Mouse (Mus musculus): Measurements from ENCODE around the gene AU022252. TPM values are rescaled to one million over a fixed set of nuclear protein-coding genes. Genes with fewer than 3 reads are reported as not detected.

The AU022252 gene
- total RNA-seq, 2 experiments from 2014 or later = 2.1 to 2.9 TPM

DNA sequence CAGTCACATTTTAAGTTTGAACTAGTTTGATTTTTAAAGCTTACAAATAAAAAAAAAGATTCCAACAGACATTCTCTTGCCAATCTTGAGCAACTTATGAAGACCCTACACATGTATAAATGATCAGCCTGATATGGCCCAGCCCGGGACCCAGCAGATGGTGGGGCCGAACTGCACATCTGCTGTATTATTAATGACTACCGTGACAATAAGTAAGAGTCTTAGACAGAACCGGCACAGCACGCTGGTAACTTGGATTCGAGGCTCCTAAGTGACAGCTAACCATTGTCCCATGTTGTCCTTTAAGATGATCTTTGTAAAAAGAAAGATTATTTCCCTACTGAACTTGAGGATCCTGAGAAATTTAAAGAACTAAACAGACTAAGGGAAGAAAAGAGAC lies 43.1 kb downstream of the AU022252 start:
- no peak for ATAC-seq (ENCODE audit: poor library complexity, severe bottlenecking)

DNA sequence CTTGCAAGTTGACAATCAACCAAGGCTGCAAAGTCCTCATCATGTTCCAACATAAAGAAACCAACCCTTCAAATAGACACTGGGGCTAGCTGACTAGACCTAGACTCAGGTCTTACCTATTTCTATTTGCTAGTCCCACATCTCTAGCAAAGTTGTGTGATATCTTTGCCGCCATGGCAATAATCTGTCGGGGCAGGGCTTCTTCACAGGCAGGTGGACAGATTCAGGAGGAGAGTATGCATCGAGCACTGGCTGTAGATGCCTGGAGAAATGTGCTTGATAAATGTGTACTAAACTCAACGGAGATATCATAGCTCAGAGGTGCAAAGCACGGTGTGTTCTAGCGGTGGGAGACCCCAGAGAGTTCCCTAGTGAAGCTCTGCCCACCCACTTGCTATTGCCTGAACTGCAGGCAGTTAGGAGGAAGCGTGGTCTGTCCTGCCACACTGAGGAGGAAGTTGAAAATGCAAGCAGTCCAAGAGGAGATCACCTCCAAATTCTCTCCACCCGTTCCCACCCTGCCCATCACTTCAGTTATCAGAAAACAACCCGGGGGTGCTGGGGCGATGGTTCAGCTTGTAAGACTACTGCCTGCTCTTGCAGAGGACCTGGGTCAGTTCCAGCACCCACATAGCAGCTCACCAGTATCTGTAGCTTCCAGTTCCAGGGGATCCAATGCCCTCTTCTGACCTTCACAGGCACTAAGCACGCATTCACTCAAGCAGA lies 44.3 kb downstream of the AU022252 start:
- ATAC-seq (ENCODE audit: poor library complexity, severe bottlenecking) = peak; percentile 59

DNA sequence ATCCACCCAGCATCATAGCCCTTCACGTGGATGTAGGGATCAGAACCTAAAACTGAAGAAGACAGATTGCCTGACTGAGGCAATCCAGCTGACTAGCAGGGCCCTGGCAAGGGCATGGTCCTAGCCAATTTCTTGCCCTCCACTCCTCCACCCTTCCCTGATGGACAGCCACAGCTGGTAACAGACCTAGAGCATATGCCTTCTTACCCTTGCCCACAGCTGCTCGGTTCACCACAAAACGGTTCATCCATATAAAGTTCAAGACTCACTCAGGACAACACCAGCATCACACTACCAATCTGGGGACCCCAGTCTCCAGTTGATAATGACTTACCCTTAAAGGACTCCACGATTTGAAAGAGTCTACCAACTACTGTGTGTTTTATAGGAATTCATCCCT lies 46.7 kb downstream of the AU022252 start:
- no peak for ATAC-seq (ENCODE audit: poor library complexity, severe bottlenecking)

DNA sequence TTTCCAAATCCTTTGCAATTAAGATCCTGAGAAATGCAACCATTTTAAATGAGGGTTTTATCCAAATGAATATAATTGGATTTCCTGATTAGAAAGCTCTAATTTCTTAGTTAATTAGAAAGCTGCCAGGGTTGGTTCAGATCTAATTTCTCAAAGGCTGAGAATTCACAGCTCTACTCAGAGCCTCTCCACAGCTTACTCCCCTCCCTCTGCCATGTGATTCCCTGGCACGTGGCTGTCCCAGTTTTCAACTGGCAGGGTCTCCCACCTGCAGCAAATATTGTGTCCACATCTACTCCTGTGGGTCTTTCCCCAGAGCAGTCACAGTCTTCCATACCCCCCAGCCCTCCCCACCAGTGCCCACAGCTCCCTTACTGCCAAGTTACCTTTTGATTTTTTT lies 49.0 kb downstream of the AU022252 start:
- ATAC-seq (ENCODE audit: poor library complexity, severe bottlenecking) = no peak

DNA sequence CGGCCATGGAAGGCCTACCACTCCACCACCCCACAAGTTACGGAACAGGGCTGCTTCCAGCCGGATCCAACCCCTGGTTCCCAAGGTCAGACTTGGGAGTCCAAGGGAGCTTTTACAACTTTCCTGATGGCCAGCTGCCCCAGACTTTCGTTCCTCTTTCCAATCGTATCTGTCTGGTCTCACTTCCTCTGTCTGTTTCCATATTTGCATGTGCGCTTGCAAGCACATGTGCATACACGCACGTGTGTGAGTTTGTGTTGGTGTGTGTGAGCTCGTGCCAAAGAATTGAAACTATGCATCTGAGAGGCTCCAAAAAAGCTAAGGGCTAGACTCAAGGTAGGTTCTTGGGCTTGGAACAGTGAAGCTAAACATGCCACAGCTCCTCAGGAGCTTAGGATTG lies 51.1 kb downstream of the AU022252 start:
- ATAC-seq (ENCODE audit: poor library complexity, severe bottlenecking) = peak; percentile 83

DNA sequence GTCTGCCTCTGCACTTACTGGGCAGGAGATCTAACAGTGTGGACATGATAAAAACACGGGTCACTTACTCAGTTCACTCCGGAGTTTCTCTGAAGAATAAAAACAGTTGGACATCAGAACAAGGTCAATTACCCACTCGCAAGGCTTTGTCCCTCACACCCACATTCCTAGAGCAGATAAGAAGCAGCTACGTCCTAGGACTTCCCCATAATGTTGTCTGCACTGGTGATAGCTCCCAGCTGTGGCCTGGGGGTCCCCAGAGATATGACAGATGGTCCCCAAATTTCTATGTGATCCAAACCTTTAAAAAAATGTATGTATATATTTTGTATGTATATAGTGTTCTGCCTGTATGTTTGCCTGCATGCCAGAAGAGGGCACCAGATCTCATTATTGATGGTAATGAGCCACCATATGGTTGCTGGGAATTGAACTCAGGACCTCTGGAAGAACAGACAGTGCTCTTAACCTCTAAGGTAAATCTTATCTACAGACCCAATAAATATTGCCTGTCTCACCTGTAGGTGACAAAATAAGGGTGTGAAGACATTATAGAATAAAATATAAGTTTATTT lies 52.3 kb downstream of the AU022252 start:
- ATAC-seq (ENCODE audit: poor library complexity, severe bottlenecking) = no peak

- no peak for ATAC-seq (ENCODE audit: poor library complexity, severe bottlenecking)
Measured at GRCm38 (mm10) chr4:119178331-119178730, 54.2 kb downstream of the AU022252 start.

- ATAC-seq (ENCODE audit: poor library complexity, severe bottlenecking) = peak; percentile 4; the same call in 1 of the 2 replicates
Measured at GRCm38 (mm10) chr4:119177702-119178101, 54.8 kb downstream of the AU022252 start.

DNA sequence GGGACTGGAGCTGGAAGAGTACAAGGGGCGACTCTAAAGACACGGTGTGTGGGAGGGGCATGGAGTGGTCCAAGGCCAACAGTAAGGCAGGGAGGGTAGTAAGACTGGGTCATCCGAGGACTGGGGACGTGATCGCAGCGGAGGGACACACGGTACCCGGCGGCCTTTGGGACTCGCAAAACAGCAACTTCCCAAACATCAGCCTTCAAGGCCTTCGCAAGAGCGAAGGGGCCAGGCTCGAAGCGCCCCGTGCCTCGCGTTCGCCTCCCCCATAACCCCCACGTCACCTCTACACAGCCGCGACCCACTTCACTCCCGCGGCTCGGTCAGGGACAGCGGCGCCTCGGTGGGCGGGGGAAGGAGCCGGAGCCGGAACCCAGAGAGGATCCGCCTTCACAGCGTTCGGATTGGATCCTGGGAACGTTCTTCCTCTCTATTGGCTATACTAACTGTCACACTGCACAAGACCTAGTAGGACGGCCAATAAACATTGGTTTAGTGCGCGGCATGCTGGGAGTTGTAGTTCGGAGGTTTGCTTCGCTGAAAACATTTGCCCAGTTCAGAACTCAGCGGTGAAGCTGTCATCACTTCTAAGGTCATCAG lies 58.6 kb downstream of the AU022252 start, which contains the start of gene Zfp691:
Zfp691 (minus strand) TSS at position 345 of the 603 bp plus-strand sequence.
- ATAC-seq (ENCODE audit: poor library complexity, severe bottlenecking) = peak; percentile 97

DNA sequence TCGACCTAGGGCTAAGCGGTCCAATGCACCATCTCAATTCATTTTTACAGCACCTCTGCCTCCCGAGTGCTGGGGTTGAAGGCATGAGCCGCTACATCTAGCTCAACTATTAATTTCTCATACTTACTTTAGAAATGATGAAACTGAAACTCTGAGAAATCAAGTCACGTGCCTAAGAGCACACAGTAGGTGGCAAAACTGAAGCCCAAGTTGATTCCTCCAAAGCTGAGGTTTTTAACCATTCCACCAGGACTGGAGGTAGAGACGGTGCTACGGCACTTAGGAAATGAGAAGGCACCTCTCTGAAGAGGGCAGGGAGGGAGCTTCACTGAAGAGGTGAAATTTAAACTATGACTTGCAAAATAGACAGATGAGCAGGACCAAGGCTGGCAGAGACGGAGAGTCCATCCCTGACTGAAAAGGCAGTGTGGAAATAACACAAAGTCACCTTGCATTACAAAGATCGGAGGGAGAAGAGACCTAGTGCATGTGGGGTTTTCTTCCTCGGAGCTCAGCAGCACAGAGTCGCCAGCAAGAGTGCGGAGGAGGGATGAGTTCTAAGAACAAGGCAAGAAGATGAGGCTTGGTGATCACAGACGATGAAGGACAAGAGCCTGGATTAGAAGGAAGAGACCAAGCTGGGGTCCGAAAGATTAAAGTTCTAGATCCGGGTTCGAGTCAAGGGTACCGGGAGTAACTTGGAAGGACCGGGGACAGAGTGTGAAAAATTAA lies 59.4 kb downstream of the AU022252 start:
- 0 out of 2 replicates have a peak, but pooled peaks have one; percentile 5 for ATAC-seq (ENCODE audit: poor library complexity, severe bottlenecking)

DNA sequence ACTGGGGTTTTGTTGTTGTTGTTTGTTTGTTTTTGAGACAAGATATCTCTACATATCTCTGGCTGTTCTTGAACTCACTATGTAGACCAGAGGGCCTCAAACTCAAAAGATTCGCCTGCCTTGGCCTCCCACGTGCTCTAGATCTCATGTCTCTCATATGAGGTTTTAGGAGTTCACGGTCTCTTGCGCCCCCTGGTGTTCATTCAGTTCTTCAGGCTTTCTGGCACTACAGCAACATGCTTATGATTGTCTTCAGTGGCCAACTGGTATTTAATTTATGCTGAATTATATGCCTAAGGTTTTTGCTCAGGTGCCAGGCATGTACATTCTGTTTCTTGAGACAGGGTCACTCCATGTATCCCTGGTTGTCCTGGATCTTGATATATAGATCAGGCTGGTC lies 64.8 kb downstream of the AU022252 start:
- ATAC-seq (ENCODE audit: poor library complexity, severe bottlenecking) = peak; percentile 96

- no peak for ATAC-seq (ENCODE audit: poor library complexity, severe bottlenecking)
Measured at GRCm38 (mm10) chr4:119167068-119167467, 65.4 kb downstream of the AU022252 start.

DNA sequence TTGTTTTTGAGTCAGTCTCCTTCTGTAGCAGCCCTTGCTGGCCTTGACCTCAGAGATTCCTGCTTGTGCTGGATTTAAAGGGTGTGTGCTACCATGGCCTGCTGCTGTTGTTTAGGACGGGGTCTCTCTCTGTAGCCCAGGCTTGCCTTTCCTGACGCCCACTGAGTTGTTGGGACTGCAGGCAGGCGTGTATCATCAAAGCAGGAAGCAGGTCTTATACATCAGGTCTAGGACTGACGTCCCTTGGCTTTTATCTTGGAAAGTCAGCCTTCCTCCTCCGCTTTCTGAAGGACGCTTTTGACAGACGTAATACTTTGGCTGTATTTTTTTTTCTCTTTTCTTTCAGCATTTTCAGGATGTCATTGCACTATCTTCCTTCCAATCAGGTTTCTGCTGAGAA lies 66.6 kb downstream of the AU022252 start:
- ATAC-seq (ENCODE audit: poor library complexity, severe bottlenecking) = no peak

GRCm38 (mm10) chr4:119162990-119163389 lies 69.5 kb downstream of the AU022252 start:
- no peak for ATAC-seq (ENCODE audit: poor library complexity, severe bottlenecking)

DNA sequence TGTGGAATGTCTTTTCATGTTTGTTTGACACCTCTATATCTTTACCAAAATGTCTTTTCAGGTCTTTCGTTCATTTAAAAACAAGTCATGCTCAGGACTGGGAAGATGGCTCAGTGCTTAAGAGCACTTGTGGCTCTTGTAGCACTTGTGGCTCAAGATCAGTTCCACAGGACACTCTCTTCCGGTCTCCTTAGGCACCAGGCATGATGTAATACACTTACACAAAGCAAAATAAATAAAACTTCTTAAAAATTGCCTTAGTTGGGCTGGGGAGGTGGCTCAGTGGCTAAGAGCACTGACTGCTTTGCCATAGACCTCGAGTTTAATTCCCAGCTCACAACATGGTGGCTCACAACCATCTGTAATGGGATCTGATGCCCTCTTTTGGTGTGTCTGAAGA lies 71.2 kb downstream of the AU022252 start:
- no peak for ATAC-seq (ENCODE audit: poor library complexity, severe bottlenecking)

GRCm38 (mm10) chr4:119157891-119158290 lies 74.6 kb downstream of the AU022252 start:
- no peak for ATAC-seq (ENCODE audit: poor library complexity, severe bottlenecking)

GRCm38 (mm10) chr4:119157186-119157585 lies 75.3 kb downstream of the AU022252 start:
- ATAC-seq (ENCODE audit: poor library complexity, severe bottlenecking) = peak; percentile 80
